ENCODE assay signal across 8 mouse cellular contexts in the genomic region with DNA sequence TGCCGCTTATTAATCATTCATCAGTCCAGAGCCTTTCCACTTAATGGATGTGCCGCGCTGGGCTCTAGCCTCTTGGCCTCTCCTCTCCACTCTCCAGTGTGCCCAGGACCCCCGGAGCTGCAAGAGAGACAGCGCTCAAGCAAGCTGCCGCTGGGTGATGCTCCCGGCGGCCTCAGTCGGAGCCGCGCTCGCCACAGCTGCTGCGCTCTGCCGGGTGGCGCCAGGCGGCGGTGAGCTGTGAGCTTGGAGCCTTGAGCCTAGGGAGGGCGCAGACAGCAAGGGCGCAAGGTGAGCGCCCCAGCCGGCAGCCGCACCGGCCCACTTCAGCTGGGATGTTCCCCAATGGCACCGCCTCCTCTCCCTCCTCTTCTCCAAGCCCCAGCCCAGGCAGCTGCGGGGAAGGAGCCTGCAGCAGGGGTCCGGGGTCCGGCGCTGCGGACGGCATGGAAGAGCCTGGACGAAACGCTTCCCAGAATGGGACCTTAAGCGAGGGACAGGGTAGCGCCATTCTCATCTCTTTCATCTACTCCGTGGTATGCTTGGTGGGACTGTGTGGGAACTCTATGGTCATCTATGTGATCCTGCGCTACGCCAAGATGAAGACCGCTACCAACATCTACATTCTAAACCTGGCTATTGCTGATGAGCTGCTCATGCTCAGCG. TPM values are rescaled to one million over a fixed set of nuclear protein-coding genes. Genes with fewer than 3 reads are reported as not detected.
DNase-seq lines count a peak whose midpoint lies in the region; ATAC-seq and TF ChIP-seq lines count a peak whose summit lies in the region.

No protein-coding gene starts in this region.

- TF ChIP-seq POLR2A in heart, adult 2 months (IDR thresholded peaks at IDR 0.05; ENCODE audit: insufficient read depth, low read depth, low read length): no peak

- H3K9me3 ChIP-seq in heart, embryonic 16.5 days (replicated peaks; ENCODE audit: control insufficient read depth, low read length): no peaks in the 10 kb centered on the region
- H3K9me3 ChIP-seq in midbrain, embryonic 11.5 days (ENCODE audit: control insufficient read depth, low read length): no peaks in the 10 kb centered on the region

- WGBS in heart, adult 2 months: 1% methylated on average over 39 of the region's 39 CpGs
- WGBS in heart, embryonic 16.5 days: 1% methylated on average over 37 of the region's 39 CpGs
- 0% methylated on average over 39 of the region's 39 CpGs for WGBS in midbrain, embryonic 11.5 days

- peak overlapping the region; percentile 46 for H3K4me3 ChIP-seq in heart, adult 2 months
- peak overlapping the region; percentile 48 for H3K4me3 ChIP-seq in heart, embryonic 16.5 days (ENCODE audit: low read length)
- peak overlapping the region; percentile 40 for H3K4me3 ChIP-seq in midbrain, embryonic 11.5 days (ENCODE audit: low read depth, low read length)

- peak; percentile 37; the same call in 1 of the 2 replicates for ATAC-seq in common myeloid progenitor, adult 5-6 weeks (replicated peaks; ENCODE audit: low read depth, poor library complexity, severe bottlenecking)
- ATAC-seq in heart, embryonic 16.5 days (replicated peaks; ENCODE audit: extremely low read depth, insufficient read depth, low FRiP score): no peak
- ATAC-seq in midbrain, embryonic 11.5 days (ENCODE audit: low FRiP score): peak; percentile 61

- peak; percentile 11 to 33 for DNase-seq in heart, adult 2 months
- DNase-seq in heart, adult 9 months (ENCODE audit: low spot score in 2 of 2): no peak
- peak; percentile 49 for DNase-seq in layer of hippocampus, postnatal 36 days
- no peak for DNase-seq in midbrain, embryonic 11.5 days (ENCODE audit: low spot score, missing footprints)
- DNase-seq in urinary bladder, adult 18-20 months (ENCODE audit: low spot score in 2 of 2): no peak
- DNase-seq in B cell, adult 2 months: no peak

- peak; percentile 35 for TF ChIP-seq CTCF in heart, adult 2 months (IDR thresholded peaks at IDR 0.05)

- H3K36me3 ChIP-seq in heart, adult 2 months (ENCODE audit: control insufficient read depth, insufficient read depth, low read length): no peaks in the 10 kb centered on the region
- H3K36me3 ChIP-seq in heart, embryonic 16.5 days (ENCODE audit: control insufficient read depth, insufficient read depth): no peaks in the 10 kb centered on the region
- H3K36me3 ChIP-seq in midbrain, embryonic 11.5 days (ENCODE audit: control insufficient read depth, insufficient read depth, low read length): no peaks in the 10 kb centered on the region

- no peaks in the 10 kb centered on the region for H3K79me2 ChIP-seq in heart, adult 2 months (replicated peaks; ENCODE audit: control insufficient read depth, insufficient read depth, low read length)

- peak overlapping the region; percentile 73 for H3K4me2 ChIP-seq in heart, embryonic 16.5 days (ENCODE audit: low read depth, low read length)
- H3K4me2 ChIP-seq in midbrain, embryonic 11.5 days: peak overlapping the region; percentile 82

- peaks cover 2% of the 10 kb centered on the region; the same call in 1 of the 2 replicates for H3K4me1 ChIP-seq in heart, adult 2 months (ENCODE audit: control insufficient read depth, insufficient read depth, low read length)
- H3K4me1 ChIP-seq in heart, embryonic 16.5 days (ENCODE audit: control insufficient read depth, insufficient read depth, low read length): peaks cover 16% of the 10 kb centered on the region
- H3K4me1 ChIP-seq in midbrain, embryonic 11.5 days (ENCODE audit: control insufficient read depth, insufficient read depth, low read length): peaks cover 16% of the 10 kb centered on the region

- H3K27ac ChIP-seq in heart, adult 2 months: no peak overlapping the region
- H3K27ac ChIP-seq in heart, embryonic 16.5 days (ENCODE audit: low read length): no peak overlapping the region
- H3K27ac ChIP-seq in midbrain, embryonic 11.5 days (ENCODE audit: low read depth, low read length): no peak overlapping the region

- peaks cover 2% of the 10 kb centered on the region; the same call in 1 of the 2 replicates for H3K27me3 ChIP-seq in heart, adult 2 months (ENCODE audit: control insufficient read depth, insufficient read depth, low read length)
- H3K27me3 ChIP-seq in heart, embryonic 16.5 days (ENCODE audit: control insufficient read depth, insufficient read depth, low read length): peaks cover 40% of the 10 kb centered on the region
- H3K27me3 ChIP-seq in midbrain, embryonic 11.5 days (ENCODE audit: control insufficient read depth, insufficient read depth, low read length): peaks cover 39% of the 10 kb centered on the region

- TF ChIP-seq EP300 in heart, adult 2 months (IDR thresholded peaks at IDR 0.05; ENCODE audit: insufficient read depth, low read depth, low read length): no peak

- intact Hi-C loops in heart, adult 2 months (cut with DNase I): loop anchor here (5.0 to 10.0 kb wide), 2 partner anchors 120 to 332 kb away; no protein-coding TSS in a partner anchor

- H3K9ac ChIP-seq in heart, adult 2 months (ENCODE audit: low read depth, low read length): no peak overlapping the region
- H3K9ac ChIP-seq in heart, embryonic 16.5 days (ENCODE audit: low read length): no peak overlapping the region
- peak overlapping the region; percentile 10; the same call in 1 of the 2 replicates for H3K9ac ChIP-seq in midbrain, embryonic 11.5 days (ENCODE audit: low read length)

RNA-seq across cellular contexts. Expression of gene Sstr1, which starts 0.8 kb away (rescaled TPM):
- total RNA-seq in heart, adult 2 months (2021): under 1 TPM in 1 of 2 experiments, not detected in 1; 0.18 TPM
- polyA plus RNA-seq in heart, adult 2 months (2012; rRNA removed): not detected in 2 replicates
- total RNA-seq in common myeloid progenitor, adult 5-6 weeks (2017): not detected in 2 replicates
- polyA plus RNA-seq in heart, embryonic 16.5 days (2015; fragmentation: Nextera tagmentation; extraction: Ambion mirVana): 0.25 and 0.29 TPM in 2 replicates
- total RNA-seq in layer of hippocampus, postnatal 36 days (2021): 10 to 100 TPM; 26.5 to 30.0 TPM
- polyA plus RNA-seq in midbrain, embryonic 11.5 days (2014; fragmentation: Nextera tagmentation; extraction: Ambion mirVana): 0.12 and 0.15 TPM in 2 replicates

RNA-seq across cellular contexts. Expression of gene Clec14a, which starts 56.7 kb away (rescaled TPM):
- 10 to 100 TPM in 1 of 2 experiments, 1 to 10 TPM in 1; 9.2 to 13.9 TPM for total RNA-seq in heart, adult 2 months (2021)
- polyA plus RNA-seq in heart, adult 2 months (2012; rRNA removed): 6.9 and 9.6 TPM in 2 replicates
- not detected in 2 replicates for total RNA-seq in common myeloid progenitor, adult 5-6 weeks (2017)
- polyA plus RNA-seq in heart, embryonic 16.5 days (2015; fragmentation: Nextera tagmentation; extraction: Ambion mirVana): 22.0 and 22.1 TPM in 2 replicates
- 1 to 10 TPM; 2.0 to 2.5 TPM for total RNA-seq in layer of hippocampus, postnatal 36 days (2021)
- polyA plus RNA-seq in midbrain, embryonic 11.5 days (2014; fragmentation: Nextera tagmentation; extraction: Ambion mirVana): 6.8 and 7.9 TPM in 2 replicates

Comparison
In these comparisons a context has a peak if more than half of its experiments do, and no peak if none do; other contexts are left out.
1. DNase-seq: peak in heart, adult 2 months (2 of 2) and layer of hippocampus, postnatal 36 days (2 of 2); none in heart, adult 9 months (0 of 2), midbrain, embryonic 11.5 days (single experiment), urinary bladder, adult 18-20 months (0 of 2) and B cell, adult 2 months (0 of 2).
2. RNA of gene Sstr1, which starts 0.8 kb away (total RNA-seq): 26.5 to 30.0 TPM in layer of hippocampus, postnatal 36 days; 0.18 TPM in heart, adult 2 months and not detected in common myeloid progenitor, adult 5-6 weeks; every median in the first group is over 10 times any median in the second.
3. Peak in every context shown above with its lines, with median percentiles within 50 percentile points of each other: H3K4me3 ChIP-seq.